Mouse (Mus musculus) heart, embryonic 10.5 days (tissue): ENCODE measurements at regions not wholly inside any gene's neighbourhood (a gene's known extent, or its start where the extent isn't known, plus 50 kb on each side); places are given as distances from the start of the nearest gene placed in this dataset.

Experiments
- DNase-seq: peaks from one replicate; pipeline ENCODE4 v3.0.0-alpha.2; 2017; ENCODE audit warnings: low spot score
- H3K27ac ChIP-seq: fragments of 300-500 bp; sonication (generic); 2 replicates; pipeline ENCODE4 v1.5.1; 2016; ENCODE audit warnings: mild to moderate bottlenecking
- H3K27me3 ChIP-seq: fragments of 300-500 bp; sonication (generic); 2 replicates; pipeline ENCODE4 v1.6.1; 2016; ENCODE audit warnings: mild to moderate bottlenecking; ENCODE audit not compliant: poor library complexity, insufficient read depth, severe bottlenecking
- H3K36me3 ChIP-seq: fragments of 300-500 bp; sonication (generic); 2 replicates; pipeline ENCODE4 v1.6.1; 2016; ENCODE audit warnings: mild to moderate bottlenecking, moderate library complexity
- H3K4me1 ChIP-seq: fragments of 300-500 bp; sonication (generic); 2 replicates; pipeline ENCODE4 v1.6.1; 2016; ENCODE audit warnings: mild to moderate bottlenecking
- H3K4me3 ChIP-seq: fragments of 300-500 bp; sonication (generic); 2 replicates; pipeline ENCODE4 v1.5.1; 2016; ENCODE audit warnings: mild to moderate bottlenecking, moderate library complexity
- H3K9me3 ChIP-seq: fragments of 300-500 bp; sonication (generic); 2 replicates; pipeline ENCODE4 v1.6.1; 2016; ENCODE audit warnings: mild to moderate bottlenecking, moderate library complexity
- WGBS: fragments of 180-500 bp; shearing (Covaris S2); methylation state at CpG from one replicate; pipeline ENCODE4 v1.1.7; 2016; 5-methylcytosine and 5-hydroxymethylcytosine counted together

DNA sequence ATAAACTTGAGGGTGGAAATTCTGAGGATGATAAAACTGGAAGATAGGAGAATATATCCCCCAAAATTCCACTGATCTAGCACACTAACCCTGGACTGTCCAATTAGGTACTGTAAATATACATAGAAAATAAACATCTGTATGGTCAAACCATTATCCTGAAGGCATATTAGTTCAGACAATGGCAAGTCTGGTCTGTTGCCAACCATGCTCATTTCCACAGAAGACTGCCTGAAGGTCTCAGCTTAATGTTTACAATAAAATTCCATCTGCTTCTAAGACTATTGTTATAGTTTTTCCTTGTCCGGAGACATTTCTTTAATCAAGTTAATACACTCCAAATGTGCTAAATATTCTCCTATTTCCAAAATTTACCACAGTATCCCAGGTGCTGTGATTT lies 441.2 kb downstream of the Sorl1 start:
- Histone ChIP-seq H3K9me3 (no peaks in the 10 kb centered on the region), H3K27me3 (no peaks in the 10 kb centered on the region), H3K27ac (no peak overlapping the region), H3K36me3 (no peaks in the 10 kb centered on the region), H3K4me1 (no peaks in the 10 kb centered on the region), H3K4me3 (no peak overlapping the region)
- 84% methylated on average over 1 of the region's 1 CpGs for WGBS
- no peak for DNase-seq

DNA sequence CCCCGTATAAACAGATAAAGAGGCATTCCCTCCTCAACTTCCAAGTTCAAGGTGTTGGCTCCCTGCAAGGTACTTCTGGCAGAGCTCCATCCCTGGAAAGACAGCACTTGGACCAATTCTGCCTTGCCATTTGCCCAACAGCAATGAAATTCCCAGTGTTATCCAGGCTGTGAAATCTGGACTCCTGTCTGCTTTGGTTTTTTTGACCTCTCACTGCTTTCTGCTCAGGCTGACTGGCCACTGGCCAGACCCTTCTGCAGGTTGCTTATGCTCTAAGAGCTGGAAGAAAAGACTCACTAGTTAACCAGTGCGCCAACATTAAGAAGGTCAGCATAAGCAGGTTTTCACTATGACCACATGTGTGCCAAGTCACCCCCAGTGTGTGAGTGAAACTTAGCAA lies 448.4 kb downstream of the Sorl1 start:
- Histone ChIP-seq H3K27ac (no peak overlapping the region), H3K4me3 (no peak overlapping the region), H3K36me3 (no peaks in the 10 kb centered on the region), H3K4me1 (no peaks in the 10 kb centered on the region), H3K9me3 (no peaks in the 10 kb centered on the region), H3K27me3 (no peaks in the 10 kb centered on the region)
- WGBS = 79% methylated on average over 2 of the region's 2 CpGs
- no peak for DNase-seq

DNA sequence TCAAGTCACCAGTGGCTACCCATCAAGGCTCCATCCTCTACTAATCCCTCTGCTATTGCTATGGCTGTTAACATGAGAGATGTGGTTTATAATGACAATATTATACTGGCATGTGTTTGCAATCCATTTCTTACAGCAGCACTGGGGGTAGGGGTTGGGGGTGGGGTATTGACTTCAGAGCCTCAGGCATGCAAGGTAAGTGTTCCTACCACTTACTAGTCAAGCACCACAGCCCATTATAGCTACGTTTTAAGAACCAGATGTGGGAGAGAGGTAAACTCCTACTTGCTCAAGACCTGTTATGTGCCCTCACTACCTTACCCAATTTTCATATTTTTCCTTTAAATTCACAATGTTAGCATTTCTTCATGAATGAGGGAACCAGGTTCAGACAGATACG lies 451.1 kb downstream of the Sorl1 start:
- Histone ChIP-seq H3K27me3 (no peaks in the 10 kb centered on the region), H3K36me3 (no peaks in the 10 kb centered on the region), H3K9me3 (no peaks in the 10 kb centered on the region), H3K4me3 (no peak overlapping the region), H3K27ac (no peak overlapping the region), H3K4me1 (no peaks in the 10 kb centered on the region)
- DNase-seq = no peak
- 66% methylated on average over 2 of the region's 2 CpGs for WGBS

DNA sequence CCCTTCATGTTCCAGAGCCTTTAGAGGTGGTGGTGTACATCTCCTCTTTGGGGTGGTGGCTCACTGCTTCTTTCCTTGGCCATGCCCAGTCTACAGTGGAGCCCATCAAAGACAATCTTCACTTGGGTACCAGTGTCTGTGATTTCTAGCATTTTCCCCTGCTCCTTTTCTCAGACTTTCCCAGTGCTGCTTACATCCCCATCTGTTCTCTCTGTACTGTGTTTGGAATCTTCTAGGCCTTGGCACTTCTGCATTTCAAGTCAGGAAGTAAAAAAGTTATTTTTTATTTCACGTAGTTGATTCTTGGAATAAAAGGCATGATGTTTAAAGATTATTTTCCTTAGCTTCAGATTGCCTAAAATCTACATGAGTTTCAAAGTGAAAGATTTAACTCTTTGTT lies 455.4 kb downstream of the Sorl1 start:
- WGBS = 83% methylated on average over 1 of the region's 1 CpGs
- Histone ChIP-seq H3K27me3 (no peaks in the 10 kb centered on the region), H3K4me3 (no peak overlapping the region), H3K9me3 (no peaks in the 10 kb centered on the region), H3K27ac (no peak overlapping the region), H3K4me1 (no peaks in the 10 kb centered on the region), H3K36me3 (no peaks in the 10 kb centered on the region)
- DNase-seq = no peak

DNA sequence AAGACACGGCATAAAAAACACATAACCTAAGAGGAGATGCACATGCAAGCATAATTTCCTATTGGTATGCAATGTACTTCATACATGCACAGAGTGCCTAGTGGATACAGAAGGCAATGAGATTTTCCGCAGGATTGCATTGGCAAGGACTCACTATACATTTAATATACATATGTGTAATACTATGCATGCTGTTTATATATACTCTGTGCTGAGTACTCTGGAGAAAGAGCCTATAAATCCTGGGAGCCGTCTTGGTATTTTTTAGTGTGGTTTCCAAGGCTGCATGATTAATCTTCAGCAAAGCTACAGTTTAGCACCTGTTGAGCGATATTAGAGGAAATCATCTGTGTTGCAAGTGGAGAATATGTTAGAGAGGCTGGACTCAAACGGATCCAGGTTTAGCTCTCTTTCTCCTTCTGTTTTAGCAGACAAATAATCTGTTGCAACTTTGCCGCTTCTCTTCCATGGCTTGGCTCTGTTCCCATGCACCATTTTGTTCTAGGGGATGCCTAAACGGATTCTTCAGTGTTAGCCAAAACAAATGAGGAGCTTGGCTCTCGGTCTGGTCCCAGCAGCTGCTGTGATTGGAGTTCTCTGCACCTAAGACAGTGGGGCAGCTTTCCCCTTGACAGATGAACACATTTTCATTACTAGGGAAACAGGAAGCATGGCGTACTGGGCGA lies 459.0 kb downstream of the Sorl1 start:
- Histone ChIP-seq H3K4me3 (no peak overlapping the region), H3K36me3 (no peaks in the 10 kb centered on the region), H3K9me3 (no peaks in the 10 kb centered on the region), H3K27ac (no peak overlapping the region), H3K4me1 (no peaks in the 10 kb centered on the region), H3K27me3 (no peaks in the 10 kb centered on the region)
- WGBS = 85% methylated on average over 10 of the region's 10 CpGs
- DNase-seq = no peak

DNA sequence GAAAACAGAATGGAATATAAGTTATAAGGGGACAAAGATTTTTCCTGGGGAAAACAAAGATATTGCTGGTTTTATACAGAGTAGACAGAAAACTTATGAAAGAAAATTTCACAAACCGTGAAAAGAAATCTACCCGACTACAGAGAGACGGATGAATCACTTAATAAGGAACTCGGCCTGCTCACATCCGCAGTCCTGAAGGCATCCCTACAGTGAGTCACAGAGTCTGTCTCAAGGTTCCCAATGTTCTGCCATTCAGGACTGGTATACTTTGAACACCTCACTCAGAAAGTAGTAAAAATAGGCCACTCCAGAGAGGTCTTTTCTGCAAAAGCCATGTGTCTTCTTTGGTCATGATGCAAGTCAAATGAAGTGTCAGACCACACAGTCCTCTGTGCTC lies 463.5 kb downstream of the Sorl1 start:
- 92% methylated on average over 5 of the region's 5 CpGs for WGBS
- H3K36me3 ChIP-seq = no peaks in the 10 kb centered on the region
- H3K27ac ChIP-seq = no peak overlapping the region
- H3K4me3 ChIP-seq = no peak overlapping the region
- peaks cover 15% of the 10 kb centered on the region for H3K4me1 ChIP-seq
- no peak for DNase-seq
- no peaks in the 10 kb centered on the region for H3K9me3 ChIP-seq
- no peaks in the 10 kb centered on the region for H3K27me3 ChIP-seq

DNA sequence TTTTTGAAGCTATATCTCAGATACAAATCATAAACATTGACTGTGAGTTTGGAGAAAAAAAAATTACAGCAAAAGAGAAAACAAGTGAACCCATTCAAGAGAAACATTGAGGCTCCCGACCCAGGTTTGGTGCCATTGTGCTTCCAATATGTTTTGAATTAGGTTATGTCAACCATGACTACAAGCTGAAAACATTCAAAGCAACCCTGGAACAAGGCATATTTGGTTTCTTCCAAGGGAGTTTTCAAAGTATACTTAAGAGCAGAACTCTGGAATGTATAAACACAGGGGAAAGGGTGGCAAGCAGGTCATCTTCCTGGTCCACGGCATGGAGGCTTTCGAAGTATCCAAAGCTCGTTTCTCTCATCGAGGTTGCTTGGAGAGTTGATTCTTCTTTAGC lies 464.1 kb downstream of the Sorl1 start:
- Histone ChIP-seq H3K4me3 (no peak overlapping the region), H3K36me3 (no peaks in the 10 kb centered on the region), H3K27me3 (no peaks in the 10 kb centered on the region), H3K9me3 (no peaks in the 10 kb centered on the region), H3K27ac (no peak overlapping the region), H3K4me1 (peaks cover 19% of the 10 kb centered on the region)
- 76% methylated on average over 5 of the region's 5 CpGs for WGBS
- DNase-seq = no peak

DNA sequence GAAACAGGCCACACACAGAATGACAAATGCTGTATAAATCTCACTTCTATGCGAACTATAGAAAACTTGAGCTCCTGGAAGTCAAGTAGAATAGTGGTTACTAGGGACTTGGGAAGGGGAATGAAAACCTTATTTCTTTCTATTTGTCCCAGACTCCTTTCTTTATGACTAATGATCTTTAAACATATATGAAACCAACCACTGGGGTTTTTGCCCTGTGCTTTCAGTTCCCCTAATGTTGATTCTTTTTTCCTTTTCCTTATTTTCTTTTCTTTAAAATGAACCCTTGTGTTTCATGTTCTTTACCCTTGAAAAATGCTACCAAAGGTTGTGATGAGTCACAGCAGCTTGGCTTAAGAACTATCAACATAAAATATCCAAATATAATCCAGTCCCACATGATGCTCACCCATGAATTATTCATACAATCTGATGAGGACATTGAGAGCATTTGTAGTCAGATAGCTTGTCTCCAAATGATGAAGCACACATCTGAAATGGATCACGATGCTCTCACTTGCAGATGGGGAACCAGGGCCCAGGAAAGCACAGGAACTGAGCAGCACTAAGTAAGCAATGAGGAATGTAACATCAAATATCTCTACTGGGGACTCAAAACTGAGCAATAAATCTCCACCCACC lies 470.2 kb upstream of the Ubash3b start:
- no peak for DNase-seq
- Histone ChIP-seq H3K36me3 (no peaks in the 10 kb centered on the region), H3K9me3 (no peaks in the 10 kb centered on the region), H3K27me3 (no peaks in the 10 kb centered on the region), H3K4me1 (no peaks in the 10 kb centered on the region), H3K4me3 (no peak overlapping the region), H3K27ac (no peak overlapping the region)
- 75% methylated on average over 2 of the region's 2 CpGs for WGBS

DNA sequence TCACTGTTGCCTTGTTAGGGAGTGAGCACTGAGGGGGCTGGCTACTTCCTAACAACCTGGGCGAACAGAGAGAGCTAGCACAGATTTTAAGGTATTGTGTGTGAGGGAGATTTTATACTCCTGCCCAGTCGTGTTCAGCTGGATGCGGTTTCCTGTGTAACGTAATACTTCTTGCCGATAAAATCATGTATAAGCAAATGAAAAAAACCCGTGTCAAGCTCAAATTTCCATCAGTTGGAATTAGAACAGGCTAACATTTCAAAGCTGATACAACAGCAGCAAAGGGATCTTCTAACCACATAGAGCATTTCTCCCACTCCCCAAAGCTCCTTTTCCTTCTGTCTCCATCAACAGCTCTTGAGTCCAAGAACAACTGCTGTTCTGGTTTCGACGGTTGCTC lies 459.8 kb upstream of the Ubash3b start:
- no peaks in the 10 kb centered on the region for H3K9me3 ChIP-seq
- no peak overlapping the region for H3K27ac ChIP-seq
- DNase-seq = no peak
- no peaks in the 10 kb centered on the region for H3K27me3 ChIP-seq
- H3K4me3 ChIP-seq = no peak overlapping the region
- WGBS = 75% methylated on average over 8 of the region's 8 CpGs
- H3K4me1 ChIP-seq = no peaks in the 10 kb centered on the region
- H3K36me3 ChIP-seq = no peaks in the 10 kb centered on the region

DNA sequence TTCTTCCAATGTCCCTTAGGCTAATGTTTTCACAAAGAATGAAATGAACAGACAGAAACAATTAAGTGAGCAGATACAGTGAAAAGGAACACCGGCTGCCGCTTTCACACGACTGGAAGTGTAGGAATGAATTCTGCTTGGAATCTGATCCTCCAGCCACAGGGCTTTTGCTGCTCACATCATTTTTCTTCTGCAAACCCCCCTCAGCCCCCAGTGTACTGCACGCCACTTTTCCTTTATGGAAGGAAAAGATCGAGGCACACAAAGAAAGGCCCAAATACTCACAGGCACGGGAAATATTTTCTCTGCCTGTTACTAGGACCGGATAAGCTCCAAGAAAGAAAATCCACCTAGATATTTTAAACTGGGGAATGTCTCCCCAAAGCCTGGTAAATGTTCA lies 452.5 kb upstream of the Ubash3b start:
- no peak for DNase-seq
- peaks cover 35% of the 10 kb centered on the region for H3K4me1 ChIP-seq
- no peak overlapping the region for H3K4me3 ChIP-seq
- no peaks in the 10 kb centered on the region for H3K9me3 ChIP-seq
- no peaks in the 10 kb centered on the region for H3K36me3 ChIP-seq
- H3K27me3 ChIP-seq = no peaks in the 10 kb centered on the region
- WGBS = 63% methylated on average over 7 of the region's 7 CpGs
- 0 out of 2 replicates have a peak overlapping the region, but pooled peaks have one; percentile 75 for H3K27ac ChIP-seq

DNA sequence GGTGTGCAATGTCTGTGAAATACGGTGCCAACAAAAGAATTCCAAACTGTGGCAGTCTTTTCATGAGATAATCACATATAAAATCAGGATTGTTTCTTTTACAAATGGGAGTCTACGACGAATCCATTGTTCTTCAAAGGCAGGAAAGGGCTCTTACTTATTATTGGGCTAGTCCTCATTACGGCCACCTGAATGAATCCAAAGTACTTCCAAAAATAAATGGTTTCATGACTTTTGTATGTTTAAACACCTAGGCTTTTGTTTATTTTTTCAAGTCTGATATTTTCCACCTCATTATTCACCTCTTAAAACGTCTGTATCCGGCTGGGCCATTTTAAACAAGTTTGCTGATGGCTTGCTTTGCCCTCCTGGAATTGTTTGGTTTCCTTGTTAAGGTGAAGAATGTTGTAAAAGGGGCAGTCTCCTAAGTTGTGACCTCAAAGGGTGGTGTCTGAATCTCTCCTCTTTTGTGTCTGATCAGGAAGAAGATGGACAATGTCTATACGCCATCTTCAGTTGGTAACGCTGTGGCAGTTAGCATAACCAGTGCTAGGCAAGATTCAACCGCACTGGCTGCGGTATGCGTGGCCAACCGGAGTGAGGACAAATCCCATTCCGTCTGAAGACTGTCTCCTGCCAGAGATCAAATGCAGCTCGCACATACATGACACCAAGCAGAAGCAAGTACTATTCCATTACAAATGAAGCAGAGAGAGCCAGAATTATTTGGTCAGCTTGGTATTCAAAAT lies 451.5 kb upstream of the Ubash3b start:
- H3K27me3 ChIP-seq = no peaks in the 10 kb centered on the region
- peak overlapping the region; percentile 27; the same call in 1 of the 2 replicates for H3K4me3 ChIP-seq
- no peaks in the 10 kb centered on the region for H3K9me3 ChIP-seq
- H3K27ac ChIP-seq = peak overlapping the region; percentile 75
- no peaks in the 10 kb centered on the region for H3K36me3 ChIP-seq
- H3K4me1 ChIP-seq = peaks cover 35% of the 10 kb centered on the region
- 73% methylated on average over 14 of the region's 14 CpGs for WGBS
- DNase-seq = no peak

DNA sequence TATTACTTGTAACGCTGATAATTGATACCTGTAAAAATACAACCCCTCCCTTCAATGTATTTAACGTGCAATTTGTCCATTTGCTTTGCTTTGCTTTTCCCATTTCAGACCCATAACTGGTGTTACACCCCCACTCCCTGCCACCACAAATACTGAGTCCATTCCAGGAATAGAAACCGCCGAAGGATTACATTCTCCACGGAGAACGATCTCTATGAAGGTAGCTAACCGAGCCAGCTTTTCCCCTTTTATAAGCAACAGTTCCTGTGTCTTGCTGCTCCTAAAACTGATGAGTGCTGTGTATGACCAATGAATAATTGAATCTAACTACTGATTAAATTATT lies 450.9 kb upstream of the Ubash3b start:
- H3K36me3 ChIP-seq = no peaks in the 10 kb centered on the region
- H3K27ac ChIP-seq = peak overlapping the region; percentile 75; the same call in 1 of the 2 replicates
- H3K4me3 ChIP-seq = peak overlapping the region; percentile 27; the same call in 1 of the 2 replicates
- H3K27me3 ChIP-seq = no peaks in the 10 kb centered on the region
- DNase-seq = no peak
- peaks cover 35% of the 10 kb centered on the region for H3K4me1 ChIP-seq
- WGBS = 31% methylated on average over 7 of the region's 7 CpGs
- H3K9me3 ChIP-seq = no peaks in the 10 kb centered on the region
